Mouse (Mus musculus): ENCODE measurements around the gene Gm21976. TPM values are rescaled to one million over a fixed set of nuclear protein-coding genes. Genes with fewer than 3 reads are reported as not detected.

Gene Gm21976
- polyA plus RNA-seq, 1 experiment, result not detected

DNA sequence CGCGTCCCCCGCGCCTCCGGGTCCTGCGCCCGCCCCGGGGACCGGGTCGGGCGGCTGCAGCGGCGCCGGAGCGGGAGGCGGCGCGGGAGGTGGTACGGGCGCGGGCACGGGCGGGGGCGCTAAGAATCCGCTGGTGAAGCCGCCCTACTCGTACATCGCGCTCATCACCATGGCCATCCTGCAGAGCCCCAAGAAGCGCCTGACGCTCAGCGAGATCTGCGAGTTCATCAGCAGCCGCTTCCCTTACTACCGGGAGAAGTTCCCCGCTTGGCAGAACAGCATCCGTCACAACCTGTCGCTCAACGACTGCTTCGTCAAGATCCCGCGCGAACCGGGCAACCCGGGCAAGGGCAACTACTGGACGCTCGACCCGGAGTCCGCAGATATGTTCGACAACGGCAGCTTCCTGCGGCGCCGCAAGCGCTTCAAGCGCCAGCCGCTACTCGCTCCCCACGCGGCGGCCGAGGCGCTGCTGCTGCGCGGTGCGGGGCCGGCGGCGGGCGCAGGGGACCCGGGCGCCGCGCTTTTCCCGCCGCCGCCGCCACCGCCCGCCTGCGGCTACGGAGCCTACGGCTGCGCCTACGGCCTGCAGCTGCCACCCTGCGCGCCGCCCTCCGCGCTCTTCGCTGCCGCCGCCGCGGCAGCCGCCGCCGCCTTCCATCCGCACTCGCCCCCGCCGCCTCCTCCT, 75.3 kb downstream of the Gm21976 start:
- TF ChIP-seq POLR2A (IDR thresholded peaks at IDR 0.05; ENCODE audit: insufficient read depth, low read depth, low read length), result no peak
- TF ChIP-seq CTCF (IDR thresholded peaks at IDR 0.05; ENCODE audit: insufficient read depth, low read depth, low read length), result no peak

DNA sequence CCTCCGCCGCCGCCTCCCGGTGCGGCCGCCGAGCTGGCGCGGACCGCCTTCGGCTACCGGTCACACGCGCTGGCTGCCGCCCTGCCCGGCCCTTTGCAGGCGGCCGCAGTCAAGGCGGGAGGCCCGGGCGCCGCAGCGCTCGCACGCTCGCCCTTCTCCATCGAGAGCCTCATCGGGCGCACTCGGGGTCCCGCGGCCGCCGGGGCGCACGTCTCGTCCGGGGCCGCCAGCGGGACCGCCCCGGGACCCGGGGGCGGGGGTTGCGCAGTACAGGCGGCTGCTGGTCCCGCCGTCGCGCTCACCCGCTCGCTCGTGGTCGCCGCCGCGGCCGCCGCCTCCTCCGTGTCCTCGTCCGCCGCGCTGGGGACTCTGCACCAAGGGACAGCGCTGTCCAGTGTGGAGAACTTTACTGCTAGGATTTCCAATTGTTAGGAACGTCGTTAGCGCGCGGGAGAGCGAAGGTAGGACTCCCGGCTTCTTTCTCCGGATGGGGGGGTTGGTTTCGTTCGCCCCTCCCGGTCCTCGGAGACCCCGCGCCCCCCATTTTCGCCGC, 75.9 kb downstream of the Gm21976 start:
- Histone ChIP-seq H3K27ac (ENCODE audit: insufficient read depth, low read depth, low read length) (no peak overlapping the region), H3K4me3 (ENCODE audit: insufficient read depth, low read depth, low read length) (peak overlapping the region; percentile 27), H3K4me1 (ENCODE audit: control insufficient read depth, insufficient read depth, low read length) (peaks cover 15% of the 10 kb centered on the region)
- TF ChIP-seq POLR2A (IDR thresholded peaks at IDR 0.05; ENCODE audit: insufficient read depth, low read depth, low read length), result no peak
- no peak for TF ChIP-seq CTCF (IDR thresholded peaks at IDR 0.05; ENCODE audit: insufficient read depth, low read depth, low read length)
- WGBS, result 2% methylated on average over 81 of the region's 81 CpGs

More for the DNA sequence above, 75.3 kb downstream of the Gm21976 start:
- peak overlapping the region; percentile 27 for H3K4me3 ChIP-seq (ENCODE audit: insufficient read depth, low read depth, low read length)
- peaks cover 15% of the 10 kb centered on the region for H3K4me1 ChIP-seq (ENCODE audit: control insufficient read depth, insufficient read depth, low read length)
- 3% methylated on average over 102 of the region's 102 CpGs for WGBS
- H3K27ac ChIP-seq (ENCODE audit: insufficient read depth, low read depth, low read length), result no peak overlapping the region

DNA sequence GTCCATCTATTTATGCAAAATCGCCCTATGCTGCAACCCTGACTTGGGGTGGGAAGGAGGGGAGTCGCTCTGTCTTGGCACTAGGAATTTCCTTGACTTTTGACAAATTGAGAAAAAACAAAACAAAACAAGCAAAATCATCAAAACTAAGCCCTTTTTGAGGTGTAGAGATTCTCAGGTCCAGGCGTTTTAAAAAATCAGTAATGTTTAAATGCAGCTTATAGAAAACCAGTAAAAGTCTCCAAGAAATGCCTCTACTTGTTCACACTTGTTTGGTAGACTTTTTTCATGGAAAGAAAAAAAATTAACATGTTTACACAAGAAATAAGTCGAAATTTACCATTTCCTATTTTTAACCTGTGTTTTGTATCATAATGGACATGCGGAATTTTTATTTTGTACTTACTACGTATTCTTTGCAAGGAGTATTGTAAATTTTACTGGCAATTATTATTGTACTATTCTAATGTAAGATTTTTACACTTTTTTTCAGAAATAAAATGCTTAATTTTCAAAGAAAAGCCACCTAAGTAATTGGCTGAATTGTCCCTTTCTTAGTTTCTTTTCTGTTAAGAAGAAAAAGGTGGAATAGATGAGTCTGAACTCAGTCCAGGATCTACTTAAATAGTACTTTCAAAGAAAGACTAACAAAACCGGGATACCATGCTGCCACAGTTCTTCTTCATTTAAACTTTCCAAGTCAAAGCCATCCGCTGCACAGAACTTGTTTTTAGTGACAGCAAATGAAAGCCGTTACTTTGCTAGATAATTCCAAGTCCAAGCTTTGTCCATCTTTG, 76.7 kb downstream of the Gm21976 start:
- peaks cover 15% of the 10 kb centered on the region for H3K4me1 ChIP-seq (ENCODE audit: control insufficient read depth, insufficient read depth, low read length)
- TF ChIP-seq CTCF (IDR thresholded peaks at IDR 0.05; ENCODE audit: insufficient read depth, low read depth, low read length), result no peak
- H3K27ac ChIP-seq (ENCODE audit: insufficient read depth, low read depth, low read length), result no peak overlapping the region
- 8% methylated on average over 9 of the region's 9 CpGs for WGBS
- 0 out of 2 replicates have a peak overlapping the region, but pooled peaks have one; percentile 27 for H3K4me3 ChIP-seq (ENCODE audit: insufficient read depth, low read depth, low read length)

Other genes with a start within 250 kb of the Gm21976 start
- gene Arhgef28, start 73.4 kb upstream of the Gm21976 start, polyA plus RNA-seq (2012; ENCODE audit: insufficient read depth, insufficient read length, low replicate concordance, missing spikeins), result not detected in 2 replicates
- gene Utp15, start 16.8 kb upstream of the Gm21976 start, polyA plus RNA-seq (2012; ENCODE audit: insufficient read depth, insufficient read length, low replicate concordance, missing spikeins), result not detected in 2 replicates
- not detected in 2 replicates for gene Ankra2, start 16.8 kb upstream of the Gm21976 start, polyA plus RNA-seq (2012; ENCODE audit: insufficient read depth, insufficient read length, low replicate concordance, missing spikeins)
- 487 TPM in 1 of 2 replicates, not detected in the other for gene Btf3, start 37.1 kb downstream of the Gm21976 start, polyA plus RNA-seq (2012; ENCODE audit: insufficient read depth, insufficient read length, low replicate concordance, missing spikeins)
- gene Foxd1, start 74.4 kb downstream of the Gm21976 start, polyA plus RNA-seq (2012; ENCODE audit: insufficient read depth, insufficient read length, low replicate concordance, missing spikeins), result not detected in 2 replicates
- gene Gm10320, start 212.1 kb downstream of the Gm21976 start, polyA plus RNA-seq (2012; ENCODE audit: insufficient read depth, insufficient read length, low replicate concordance, missing spikeins), result not detected in 2 replicates